Mouse (Mus musculus) layer of hippocampus, adult 18-20 months (tissue): Measurements from ENCODE around the gene Lrp1. TPM values are rescaled to one million over a fixed set of nuclear protein-coding genes. Genes with fewer than 3 reads are reported as not detected.

Source experiments
- DNase-seq, 2 experiments: peaks; one replicate each; pipeline ENCODE4 v3.0.0; 2022; ENCODE audit warnings: low spot score in 2 of 2
- total RNA-seq, 2 experiments: library from RNA; stranded (reverse); gene quantifications; 2 replicates each; pipeline ENCODE4 v1.2.3; 2021

Gene Lrp1
- total RNA-seq, 2 experiments from 2014 or later, result 284 to 294 TPM

GRCm38 (mm10) chr10:127564301-127564700 is 56.6 kb downstream of the Lrp1 start:
- no peak for DNase-seq

- no peak for DNase-seq
Measured at GRCm38 (mm10) chr10:127563840-127564239, 57.1 kb downstream of the Lrp1 start.

GRCm38 (mm10) chr10:127561145-127561544 is 59.8 kb downstream of the Lrp1 start:
- no peak for DNase-seq

GRCm38 (mm10) chr10:127557397-127557796 is 63.6 kb downstream of the Lrp1 start:
- DNase-seq, result no peak

- no peak for DNase-seq
Measured at GRCm38 (mm10) chr10:127555703-127556102, 65.2 kb downstream of the Lrp1 start.

- DNase-seq, result no peak
Measured at GRCm38 (mm10) chr10:127549892-127550291, 71.1 kb downstream of the Lrp1 start.

GRCm38 (mm10) chr10:127548236-127548635 is 72.7 kb downstream of the Lrp1 start:
- DNase-seq, result no peak

GRCm38 (mm10) chr10:127546505-127546904 is 74.4 kb downstream of the Lrp1 start:
- no peak for DNase-seq

GRCm38 (mm10) chr10:127544375-127544774 is 76.6 kb downstream of the Lrp1 start:
- DNase-seq, result no peak

- no peak for DNase-seq
Measured at GRCm38 (mm10) chr10:127543916-127544315, 77.0 kb downstream of the Lrp1 start.

- no peak for DNase-seq
Measured at GRCm38 (mm10) chr10:127542720-127543119, 78.2 kb downstream of the Lrp1 start.

GRCm38 (mm10) chr10:127542084-127542483 is 78.9 kb downstream of the Lrp1 start:
- DNase-seq, result peak in 1 of 2 experiments; percentile 64

- DNase-seq, result no peak
Measured at GRCm38 (mm10) chr10:127541510-127541909, 79.4 kb downstream of the Lrp1 start.

- DNase-seq, result peak; percentile 55 to 90
Measured at GRCm38 (mm10) chr10:127537854-127538583, 82.9 kb downstream of the Lrp1 start.

- peak in 1 of 2 experiments; percentile 53 for DNase-seq
Measured at GRCm38 (mm10) chr10:127536586-127537314, 84.2 kb downstream of the Lrp1 start.

- no peak for DNase-seq
Measured at GRCm38 (mm10) chr10:127534929-127535384, 86.0 kb downstream of the Lrp1 start.

- DNase-seq, result no peak
Measured at GRCm38 (mm10) chr10:127534036-127534928, 86.7 kb downstream of the Lrp1 start, which contains the start of gene Nxph4. Gene Nxph4, minus strand, starts transcription at chr10:127534559.

GRCm38 (mm10) chr10:127531548-127531947 is 89.4 kb downstream of the Lrp1 start:
- no peak for DNase-seq

GRCm38 (mm10) chr10:127530945-127531344 is 90.0 kb downstream of the Lrp1 start:
- no peak for DNase-seq

- no peak for DNase-seq
Measured at GRCm38 (mm10) chr10:127527481-127527880, 93.5 kb downstream of the Lrp1 start.

- DNase-seq, result no peak
Measured at GRCm38 (mm10) chr10:127526681-127527080, 94.3 kb downstream of the Lrp1 start.
